Mouse (Mus musculus): ENCODE measurements at regions not wholly inside any gene's neighbourhood (a gene's known extent, or its start where the extent isn't known, plus 50 kb on each side); places are given as distances from the start of the nearest gene placed in this dataset.

DNA sequence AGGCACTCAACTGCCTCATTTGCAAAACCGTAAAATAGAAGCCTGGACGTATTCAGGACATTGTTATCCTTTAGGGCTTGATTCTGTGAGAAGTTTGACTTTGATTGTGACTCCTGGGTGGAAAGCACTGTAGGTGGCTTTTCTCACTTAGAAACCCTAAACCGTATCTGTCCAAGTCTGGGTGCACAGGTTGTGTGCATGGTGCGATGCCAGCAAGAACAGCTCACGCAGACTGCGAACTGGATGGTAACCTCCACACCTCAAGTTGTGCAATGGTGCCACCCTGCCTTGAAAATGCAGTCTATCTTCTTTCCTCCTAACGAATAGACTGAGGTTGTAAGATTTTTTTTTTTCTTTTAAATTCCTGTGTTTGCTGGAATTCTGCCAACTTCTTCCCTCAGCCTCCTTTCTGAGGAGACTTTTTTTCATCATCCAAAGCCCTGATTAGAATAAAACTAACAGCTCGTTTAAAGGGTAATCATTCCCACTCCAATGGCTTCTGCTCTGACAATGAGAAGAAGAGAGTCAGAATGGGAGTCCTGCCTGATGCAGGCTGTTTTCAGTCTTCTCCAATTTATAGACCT lies 383.8 kb upstream of the Slc30a5 start:
- no peak for DNase-seq (ENCODE audit: low spot score)

GRCm38 (mm10) chr13:101216421-101216820 lies 383.2 kb upstream of the Slc30a5 start:
- no peak for DNase-seq (ENCODE audit: low spot score)

DNA sequence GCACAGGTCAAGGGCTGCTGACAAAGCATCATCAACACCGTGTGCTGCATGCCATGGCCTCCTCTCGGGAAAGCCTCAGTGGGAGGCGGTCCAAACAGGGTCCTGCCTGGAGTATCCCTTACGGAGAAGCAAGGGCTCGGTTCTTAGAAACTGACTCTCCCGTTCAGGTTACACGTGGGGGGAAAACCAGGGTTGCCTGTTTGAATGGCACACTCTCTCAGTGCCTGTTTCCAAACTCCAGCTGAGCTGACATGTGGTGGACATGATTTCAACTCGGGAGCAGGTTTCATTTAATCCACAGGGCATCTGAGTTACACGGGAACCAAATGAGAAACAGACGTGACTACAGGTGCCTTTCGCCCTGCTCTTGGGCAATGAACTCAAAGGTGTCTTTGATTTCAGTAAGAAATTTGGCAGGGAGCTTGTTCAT lies 382.6 kb upstream of the Slc30a5 start:
- peak; percentile 47 for DNase-seq (ENCODE audit: low spot score)

GRCm38 (mm10) chr13:101215131-101215641 lies 382.0 kb upstream of the Slc30a5 start:
- no peak for DNase-seq (ENCODE audit: low spot score)

DNA sequence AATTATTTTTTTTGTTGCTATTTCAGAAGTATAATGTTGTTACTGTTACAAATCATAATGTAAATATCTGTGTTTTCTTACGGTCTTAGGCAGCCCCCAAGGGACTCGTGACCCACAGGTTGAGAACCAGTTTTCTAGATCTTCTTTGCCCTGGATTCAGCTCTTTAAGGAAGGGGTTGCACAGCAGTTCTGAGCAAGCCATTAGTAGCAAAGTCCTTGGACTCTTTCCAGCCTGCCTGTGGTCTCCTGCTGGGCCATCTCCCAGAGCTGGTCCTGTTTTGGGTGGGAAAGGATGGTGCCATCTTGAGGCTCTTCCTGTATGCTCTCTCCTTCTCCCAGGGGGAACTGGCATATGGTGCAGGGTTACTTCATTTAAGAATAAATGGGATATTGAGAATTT lies 380.9 kb upstream of the Slc30a5 start:
- DNase-seq (ENCODE audit: low spot score): no peak

DNA sequence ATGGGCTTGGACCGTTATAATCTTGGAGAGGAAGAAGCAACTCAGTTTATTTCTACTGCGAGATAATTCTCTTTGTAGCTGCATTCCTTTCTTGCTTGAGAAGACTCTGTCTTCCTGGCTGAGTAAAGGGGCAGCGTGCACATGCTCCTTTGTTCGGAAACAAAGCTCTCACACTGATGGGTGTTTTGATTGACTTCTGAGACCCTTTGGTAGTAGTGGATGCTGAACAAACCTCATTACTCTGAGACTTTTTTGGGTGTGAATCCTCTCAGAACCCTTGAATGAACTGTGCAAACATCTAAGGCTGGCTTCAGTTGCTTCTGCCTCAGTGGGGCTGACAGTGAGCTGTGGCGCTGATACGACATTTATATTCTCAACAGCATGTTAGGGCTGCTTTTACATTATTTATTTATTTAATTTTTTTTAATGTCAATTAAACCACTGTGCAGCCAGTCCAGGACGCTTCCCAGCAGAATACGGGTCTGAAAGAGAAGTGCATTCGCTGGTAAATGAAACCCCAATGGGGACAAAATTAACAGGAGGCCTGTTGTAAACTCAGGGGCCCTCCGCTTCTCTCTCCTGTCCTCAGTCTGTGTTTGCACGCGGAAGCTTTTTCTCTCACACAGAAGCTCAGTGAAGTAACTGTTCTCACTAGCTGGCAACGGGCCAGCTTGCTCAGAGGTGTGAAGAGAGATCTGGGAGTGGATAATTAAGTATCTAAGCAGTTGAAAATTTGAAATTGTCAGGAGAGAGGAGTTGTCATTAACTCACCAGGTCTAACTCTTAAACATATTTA lies 380.1 kb upstream of the Slc30a5 start:
- peak; percentile 26 for DNase-seq (ENCODE audit: low spot score)

- DNase-seq (ENCODE audit: low spot score): no peak
Observed at GRCm38 (mm10) chr13:101212341-101212895, 379.2 kb upstream of the Slc30a5 start.

- no peak for DNase-seq (ENCODE audit: low spot score)
Observed at GRCm38 (mm10) chr13:101208788-101209187, 375.6 kb upstream of the Slc30a5 start.

GRCm38 (mm10) chr13:101203463-101203862 lies 370.2 kb upstream of the Slc30a5 start:
- DNase-seq (ENCODE audit: low spot score): no peak

- no peak for DNase-seq (ENCODE audit: low spot score)
Observed at GRCm38 (mm10) chr13:101202565-101203313, 369.5 kb upstream of the Slc30a5 start.

DNA sequence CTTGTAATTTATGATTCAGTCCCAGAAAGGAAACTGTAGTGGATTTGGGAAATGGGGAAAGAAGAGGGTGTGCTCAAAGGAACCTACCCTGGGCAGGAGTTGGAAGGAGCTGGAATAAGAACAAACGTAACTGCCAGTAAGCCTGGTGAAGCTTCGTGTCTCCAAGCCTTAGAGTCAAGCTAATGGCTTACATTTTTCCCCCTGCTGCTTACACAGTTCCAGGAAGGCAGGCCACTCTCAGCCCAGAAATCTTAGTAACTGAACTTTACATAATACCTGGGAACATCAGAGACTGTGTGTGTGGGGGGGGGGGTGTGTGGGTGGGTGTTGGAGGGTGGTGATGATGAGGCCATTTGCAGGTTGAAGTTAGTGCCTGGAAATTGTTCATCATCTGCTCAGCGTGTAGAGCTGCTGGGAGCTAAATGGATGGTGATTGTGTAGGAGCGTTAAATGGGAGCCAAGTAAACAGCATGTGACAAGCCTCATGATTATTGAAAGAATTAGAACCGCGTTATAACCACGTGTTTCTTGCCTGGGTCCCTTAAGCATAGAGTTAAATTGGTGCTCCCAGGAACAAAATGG lies 357.1 kb upstream of the Slc30a5 start:
- no peak for DNase-seq (ENCODE audit: low spot score)

DNA sequence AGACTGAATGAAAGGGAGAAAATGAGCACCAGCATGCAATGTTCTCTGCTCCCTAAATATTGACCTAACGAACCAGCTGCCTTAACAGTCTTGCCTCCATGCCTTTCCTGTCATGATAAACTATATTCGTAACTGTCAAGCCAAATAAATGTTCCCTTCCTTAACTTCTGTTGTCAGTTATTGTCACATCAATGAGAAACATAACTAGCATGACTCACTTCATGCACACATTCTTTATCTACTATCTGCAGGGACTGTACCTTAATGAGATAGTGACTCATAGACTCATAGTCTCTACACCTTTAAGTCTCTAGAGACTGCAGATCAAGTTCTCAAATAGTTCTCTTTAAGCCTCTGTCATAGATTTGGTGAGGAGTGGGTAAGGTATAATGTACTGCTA lies 349.2 kb upstream of the Slc30a5 start:
- no peak for DNase-seq (ENCODE audit: low spot score)

DNA sequence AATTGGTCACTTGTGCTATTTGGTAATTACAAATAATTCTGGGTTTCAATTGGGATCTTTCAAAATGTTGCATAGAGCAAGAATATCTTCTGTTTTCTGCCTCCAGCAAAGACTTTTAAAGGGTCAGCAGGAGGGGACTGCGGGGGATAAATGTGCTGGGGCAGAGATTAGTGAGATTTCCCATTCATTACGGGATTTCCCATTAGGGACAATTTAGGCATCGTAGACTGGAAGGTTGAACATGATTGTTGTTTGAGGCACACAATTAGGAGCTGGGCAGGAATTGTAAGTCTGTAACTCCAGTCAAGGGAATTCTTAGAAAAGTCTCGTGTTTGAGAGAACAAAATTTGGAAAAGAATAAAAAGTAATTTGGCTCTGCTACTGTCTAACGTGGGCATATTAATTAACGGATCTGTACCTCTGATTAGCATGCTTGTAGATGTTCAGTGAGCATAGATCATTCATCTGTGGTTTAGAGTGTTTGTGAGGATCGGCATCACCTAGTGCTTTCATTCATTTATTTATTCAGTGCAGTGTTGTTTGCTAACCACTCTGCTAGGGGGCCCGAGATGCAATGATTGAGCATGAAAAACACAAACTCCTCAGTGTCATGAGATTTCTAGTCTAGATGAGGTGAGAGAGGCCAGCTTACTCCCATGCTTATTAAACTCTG lies 341.9 kb upstream of the Slc30a5 start:
- DNase-seq (ENCODE audit: low spot score): no peak

DNA sequence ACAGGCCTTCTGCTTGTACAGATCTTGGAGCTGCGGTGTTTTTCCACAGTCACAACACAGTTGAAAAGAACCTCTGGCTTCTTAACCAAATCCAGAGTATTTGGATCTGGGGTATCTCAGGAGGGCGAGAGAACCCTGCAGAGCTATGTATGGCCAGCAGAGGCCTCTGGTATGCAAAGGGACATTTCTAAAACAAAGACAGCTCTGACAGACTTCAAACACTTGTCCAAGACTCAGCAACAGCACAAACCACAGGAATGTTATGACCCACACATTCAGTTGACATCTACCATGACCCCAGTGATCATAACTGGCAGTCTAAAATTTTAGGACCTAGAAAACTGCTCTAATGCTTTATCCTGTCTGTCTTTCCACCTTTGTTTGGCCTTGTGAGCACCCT lies 328.5 kb upstream of the Slc30a5 start:
- DNase-seq (ENCODE audit: low spot score): no peak

DNA sequence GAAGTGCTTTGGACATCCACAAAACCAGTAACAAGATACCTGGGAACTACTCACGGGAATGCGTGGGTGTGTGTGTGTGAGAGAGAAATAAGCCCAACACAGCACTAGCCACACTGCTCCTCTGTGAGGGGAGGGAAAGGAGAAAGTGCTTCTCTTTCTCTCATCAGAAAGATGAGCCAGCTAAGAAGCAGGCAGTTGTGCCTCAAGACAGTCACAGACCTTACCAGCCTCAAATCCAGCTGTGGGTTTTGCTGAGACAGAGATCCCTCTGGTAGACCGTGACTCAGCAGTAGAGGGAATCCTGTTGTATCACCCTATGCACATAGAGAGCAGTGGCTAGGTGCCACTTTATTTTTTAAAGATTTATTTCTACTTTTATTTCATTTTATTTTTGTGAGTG lies 326.7 kb upstream of the Slc30a5 start:
- no peak for DNase-seq (ENCODE audit: low spot score)

DNA sequence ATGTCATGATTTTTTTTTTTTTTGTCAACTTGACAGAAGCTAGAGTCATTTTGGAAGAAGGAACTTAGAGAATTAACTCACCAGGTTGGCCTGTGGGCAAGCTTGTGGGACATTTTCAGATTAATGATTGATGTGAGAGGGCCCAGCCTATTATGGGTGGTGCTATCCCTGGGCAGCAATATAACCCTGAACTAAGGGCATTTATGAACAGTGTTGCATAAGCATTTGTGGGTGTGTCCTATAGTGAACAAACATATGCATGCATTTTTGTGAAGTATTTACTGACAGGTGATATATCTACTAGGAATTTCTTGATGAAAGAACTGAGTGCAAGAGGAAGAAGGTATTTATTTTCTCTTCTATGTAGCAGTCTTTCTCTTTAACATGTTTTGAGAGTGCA lies 320.5 kb upstream of the Slc30a5 start:
- no peak for DNase-seq (ENCODE audit: low spot score)

DNA sequence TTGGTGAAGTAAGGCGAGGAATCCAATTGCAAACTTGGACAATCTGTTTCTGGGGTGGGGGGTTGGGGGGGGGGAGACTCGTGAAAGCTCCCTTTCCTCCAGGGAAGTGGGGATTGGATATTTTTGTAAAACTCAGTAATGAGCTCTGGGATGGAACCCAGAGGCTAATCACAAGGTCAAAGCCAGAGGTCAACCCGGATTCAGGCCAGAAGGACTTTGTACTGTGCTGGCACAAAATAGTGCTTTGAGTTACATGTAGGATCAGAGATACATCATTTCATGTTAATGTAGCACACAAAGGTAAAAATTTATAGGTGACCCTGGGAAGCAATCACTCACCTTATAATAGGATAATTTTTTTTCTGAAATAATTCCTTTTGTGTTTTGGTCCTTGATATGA lies 309.5 kb upstream of the Slc30a5 start:
- DNase-seq (ENCODE audit: low spot score): no peak

- no peak for DNase-seq (ENCODE audit: low spot score)
Observed at GRCm38 (mm10) chr13:101142104-101142735, 309.0 kb upstream of the Slc30a5 start.

GRCm38 (mm10) chr13:101129466-101129865 lies 296.2 kb upstream of the Slc30a5 start:
- no peak for DNase-seq (ENCODE audit: low spot score)

- no peak for DNase-seq (ENCODE audit: low spot score)
Observed at GRCm38 (mm10) chr13:101127808-101128207, 294.6 kb upstream of the Slc30a5 start.

DNA sequence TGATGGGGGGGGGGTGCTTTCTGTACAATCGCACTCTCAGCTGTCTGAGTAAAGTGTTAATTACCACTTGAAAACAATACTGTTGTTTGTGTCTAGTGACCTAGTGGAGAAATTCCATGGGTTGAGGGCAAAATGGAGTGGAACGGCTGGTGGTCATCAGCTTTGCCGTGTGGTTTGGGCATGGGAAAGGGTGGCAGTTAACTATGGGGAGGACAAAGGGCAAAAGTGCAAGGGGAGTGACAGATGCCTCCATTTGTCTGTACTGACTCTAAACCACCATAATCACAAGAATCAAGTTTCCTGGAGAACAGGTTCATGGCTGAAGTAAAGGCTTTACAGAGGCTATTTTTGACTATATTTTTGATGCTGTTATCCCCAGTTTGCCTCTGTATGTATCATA lies 294.0 kb upstream of the Slc30a5 start:
- DNase-seq (ENCODE audit: low spot score): no peak
